Mouse (Mus musculus) ES-Bruce4 (cell line): ENCODE results near the gene Inip.

Source experiments
- CTCF ChIP-seq: IDR thresholded peaks from one replicate; pipeline ENCODE4 v1.8.1; 2011; ENCODE audit warnings: low read depth, low read length
- EP300 ChIP-seq: IDR thresholded peaks from 2 replicates; pipeline ENCODE4 v1.6.1; 2011; ENCODE audit warnings: low read depth, low read length; ENCODE audit not compliant: insufficient read depth
- POLR2A ChIP-seq: IDR thresholded peaks from one replicate; pipeline ENCODE4 v1.8.1; 2011; ENCODE audit warnings: low read length; ENCODE audit not compliant: insufficient read depth

- no peak for TF ChIP-seq POLR2A
- TF ChIP-seq CTCF, result no peak
- TF ChIP-seq EP300, result no peak
Observed at GRCm38 (mm10) chr4:59772171-59772879, 29.1 kb downstream of the Inip start.
